In genomic region chr13:24297252-24297651, GRCm38 (mm10) we compare ENCODE assay signal across 8 mouse cellular contexts. TPM values are rescaled to one million over a fixed set of nuclear protein-coding genes. Genes with fewer than 3 reads are reported as not detected.
A peak's percentile ranks its signal among the peaks of the same experiment; 100 is the strongest.
DNase-seq lines count a peak whose midpoint lies in the region; ATAC-seq lines count a peak whose summit lies in the region.

No protein-coding gene starts in this region.

- H3K36me3 ChIP-seq in embryonic facial prominence, embryonic 11.5 days (replicated peaks; ENCODE audit: control insufficient read depth, insufficient read depth, low read depth, low read length): no peaks in the 10 kb centered on the region
- H3K36me3 ChIP-seq in limb, embryonic 11.5 days (ENCODE audit: control insufficient read depth, insufficient read depth, low read length): no peaks in the 10 kb centered on the region

- DNase-seq in adrenal gland, adult 18-20 months (ENCODE audit: low spot score in 2 of 2): peak; percentile 40 to 42
- no peak for DNase-seq in adrenal gland, postnatal 4 days (ENCODE audit: low spot score in 2 of 2)
- peak; percentile 50 for DNase-seq in left cerebral cortex, postnatal 4 days
- DNase-seq in left cerebral cortex, postnatal 36 days (ENCODE audit: low spot score in 2 of 2): no peak
- peak; percentile 67 for DNase-seq in adrenal gland, postnatal 10 days
- peak; percentile 81 for DNase-seq in embryonic facial prominence, embryonic 11.5 days (ENCODE audit: low spot score)
- DNase-seq in limb, embryonic 11.5 days (ENCODE audit: low spot score): peak; percentile 70
- peak; percentile 82 for DNase-seq in retina, embryonic 14.5 days (ENCODE audit: low spot score)

- intact Hi-C loops in left cerebral cortex, postnatal 4 days (cut with DNase I): no loop called here
- intact Hi-C loops in left cerebral cortex, postnatal 36 days (cut with DNase I): loop anchor here (5.0 kb wide), 3 partner anchors 270 to 505 kb away; no protein-coding TSS in a partner anchor

- WGBS in embryonic facial prominence, embryonic 11.5 days: 16% methylated on average over 4 of the region's 4 CpGs
- 15% methylated on average over 4 of the region's 4 CpGs for WGBS in limb, embryonic 11.5 days

- H3K4me3 ChIP-seq in embryonic facial prominence, embryonic 11.5 days (ENCODE audit: low read depth, low read length): no peak overlapping the region
- H3K4me3 ChIP-seq in limb, embryonic 11.5 days (ENCODE audit: low read depth, low read length): no peak overlapping the region

- H3K4me2 ChIP-seq in embryonic facial prominence, embryonic 11.5 days (ENCODE audit: low read depth, low read length): no peak overlapping the region
- H3K4me2 ChIP-seq in limb, embryonic 11.5 days (ENCODE audit: low read depth, severe bottlenecking): no peak overlapping the region

- no peaks in the 10 kb centered on the region for H3K27me3 ChIP-seq in embryonic facial prominence, embryonic 11.5 days (ENCODE audit: control insufficient read depth, insufficient read depth, low read length)
- no peaks in the 10 kb centered on the region for H3K27me3 ChIP-seq in limb, embryonic 11.5 days (ENCODE audit: control insufficient read depth, insufficient read depth, low read length)

- no peak overlapping the region for H3K27ac ChIP-seq in embryonic facial prominence, embryonic 11.5 days (replicated peaks; ENCODE audit: low read depth, low read length)
- H3K27ac ChIP-seq in limb, embryonic 11.5 days (replicated peaks; ENCODE audit: low read depth, low read length): no peak overlapping the region

- no peak overlapping the region for H3K9ac ChIP-seq in embryonic facial prominence, embryonic 11.5 days (replicated peaks; ENCODE audit: low read length)
- no peak overlapping the region for H3K9ac ChIP-seq in limb, embryonic 11.5 days (ENCODE audit: low read length)

- H3K4me1 ChIP-seq in embryonic facial prominence, embryonic 11.5 days (ENCODE audit: control insufficient read depth, insufficient read depth, low read length): no peaks in the 10 kb centered on the region
- H3K4me1 ChIP-seq in limb, embryonic 11.5 days (ENCODE audit: control insufficient read depth, insufficient read depth, low read length): no peaks in the 10 kb centered on the region

- no peaks in the 10 kb centered on the region for H3K9me3 ChIP-seq in embryonic facial prominence, embryonic 11.5 days (replicated peaks; ENCODE audit: control insufficient read depth, low read length)
- H3K9me3 ChIP-seq in limb, embryonic 11.5 days (ENCODE audit: control insufficient read depth, low read length): no peaks in the 10 kb centered on the region

- no peak for ATAC-seq in embryonic facial prominence, embryonic 11.5 days (replicated peaks; ENCODE audit: insufficient number of reproducible peaks, low FRiP score, low TSS enrichment, low read depth)
- no peak for ATAC-seq in limb, embryonic 11.5 days (ENCODE audit: insufficient number of reproducible peaks, low FRiP score, low TSS enrichment, low read depth)

RNA-seq across cellular contexts. Expression of gene Carmil1, which starts 16.7 kb away (rescaled TPM):
- 10 to 100 TPM; 29.7 to 44.1 TPM for total RNA-seq in adrenal gland, adult 18-20 months (2021)
- 10 to 100 TPM; 53.4 to 62.3 TPM for total RNA-seq in adrenal gland, postnatal 4 days (2021)
- total RNA-seq in left cerebral cortex, postnatal 4 days (2021): 10 to 100 TPM; 57.9 to 82.4 TPM
- 10 to 100 TPM; 25.3 to 33.3 TPM for total RNA-seq in left cerebral cortex, postnatal 36 days (2021)
- total RNA-seq in adrenal gland, postnatal 10 days (2021): 10 to 100 TPM; 29.1 to 31.0 TPM
- 24.0 and 25.0 TPM in 2 replicates for polyA plus RNA-seq in embryonic facial prominence, embryonic 11.5 days (2014; fragmentation: Nextera tagmentation; extraction: Ambion mirVana)
- polyA plus RNA-seq in limb, embryonic 11.5 days (2014; fragmentation: Nextera tagmentation; extraction: Ambion mirVana): 29.4 and 32.0 TPM in 2 replicates

RNA-seq across cellular contexts. Expression of gene Cmah, which starts 30.0 kb away (rescaled TPM):
- 1 to 10 TPM; 1.5 to 4.6 TPM for total RNA-seq in adrenal gland, adult 18-20 months (2021)
- total RNA-seq in adrenal gland, postnatal 4 days (2021): 1 to 10 TPM; 2.2 to 3.3 TPM
- under 1 TPM; 0.40 to 0.58 TPM for total RNA-seq in left cerebral cortex, postnatal 4 days (2021)
- under 1 TPM; 0.30 to 0.45 TPM for total RNA-seq in left cerebral cortex, postnatal 36 days (2021)
- 1 to 10 TPM; 6.8 to 6.9 TPM for total RNA-seq in adrenal gland, postnatal 10 days (2021)
- polyA plus RNA-seq in embryonic facial prominence, embryonic 11.5 days (2014; fragmentation: Nextera tagmentation; extraction: Ambion mirVana): 0.45 and 0.71 TPM in 2 replicates
- polyA plus RNA-seq in limb, embryonic 11.5 days (2014; fragmentation: Nextera tagmentation; extraction: Ambion mirVana): 0.13 and 0.20 TPM in 2 replicates

Comparison
In these comparisons a context has a peak if more than half of its experiments do, and no peak if none do; other contexts are left out.
1. DNase-seq: peak in adrenal gland, adult 18-20 months (2 of 2), left cerebral cortex, postnatal 4 days (single experiment), adrenal gland, postnatal 10 days (single experiment), embryonic facial prominence, embryonic 11.5 days (single experiment), limb, embryonic 11.5 days (single experiment) and retina, embryonic 14.5 days (single experiment); none in adrenal gland, postnatal 4 days (0 of 2) and left cerebral cortex, postnatal 36 days (0 of 2).